Mouse (Mus musculus) frontal cortex, postnatal 25 days (tissue): ENCODE measurements around the gene Igsf6.

Experiments
- DNase-seq, 2 experiments: peaks; one replicate each; pipeline ENCODE4 v3.0.0; 2022; ENCODE audit warnings: low spot score in 2 of 2

The Igsf6 gene

GRCm38 (mm10) chr7:121074281-121074680 is at the start of gene Igsf6:
TSS of gene Igsf6 (minus strand) at chr7:121074572.
- no peak for DNase-seq

GRCm38 (mm10) chr7:121120143-121120818 is 45.9 kb upstream of the Igsf6 start:
- peak; percentile 88 to 89 for DNase-seq

GRCm38 (mm10) chr7:121111762-121112161 is 37.4 kb upstream of the Igsf6 start:
- DNase-seq = no peak

GRCm38 (mm10) chr7:121111321-121111720 is 36.9 kb upstream of the Igsf6 start:
- no peak for DNase-seq

- no peak for DNase-seq
Observed at GRCm38 (mm10) chr7:121107851-121108250, 33.5 kb upstream of the Igsf6 start.

- DNase-seq = no peak
Observed at GRCm38 (mm10) chr7:121098614-121099389, 24.4 kb upstream of the Igsf6 start.

GRCm38 (mm10) chr7:121093026-121093425 is 18.7 kb upstream of the Igsf6 start:
- DNase-seq = no peak

GRCm38 (mm10) chr7:121090748-121091147 is 16.4 kb upstream of the Igsf6 start:
- no peak for DNase-seq

DNA sequence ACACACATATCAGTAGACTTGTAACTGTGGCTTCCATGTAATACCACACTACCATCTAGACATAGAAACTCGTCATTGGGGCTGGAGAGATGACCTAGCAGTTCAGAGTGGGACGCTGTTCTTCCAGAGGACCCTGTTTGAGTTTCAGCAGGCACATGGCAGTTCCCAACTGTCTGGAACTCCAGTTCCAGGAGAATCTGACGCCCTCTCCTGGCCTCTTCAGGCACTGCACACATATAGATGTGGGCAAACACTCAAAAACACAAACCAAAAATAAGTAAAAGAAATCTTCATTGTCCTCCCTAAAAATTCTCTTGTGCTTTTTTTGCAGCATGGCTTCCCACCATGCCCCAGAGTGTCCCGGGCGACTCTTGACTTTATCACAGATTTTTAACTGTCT is 14.4 kb upstream of the Igsf6 start:
- DNase-seq = no peak

DNA sequence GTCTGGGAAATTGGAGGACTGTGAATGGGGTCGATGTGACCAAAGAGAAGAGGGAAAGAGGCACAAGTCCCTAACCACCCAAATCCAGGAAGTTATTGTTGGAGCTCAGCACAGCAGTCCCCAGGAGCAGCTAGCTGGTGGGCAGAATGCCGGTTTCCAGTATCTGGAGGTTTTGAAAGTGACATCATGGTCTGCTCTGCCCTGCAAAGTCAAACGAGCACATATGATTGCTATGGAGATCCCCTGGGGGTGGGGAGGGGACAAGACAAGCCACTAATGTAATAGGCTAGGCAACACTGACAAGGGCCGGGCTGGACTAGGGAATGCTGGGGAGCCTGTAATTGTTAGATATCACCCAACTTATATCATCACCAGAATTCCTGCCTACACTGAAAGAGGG is 11.1 kb upstream of the Igsf6 start:
- no peak for DNase-seq

DNA sequence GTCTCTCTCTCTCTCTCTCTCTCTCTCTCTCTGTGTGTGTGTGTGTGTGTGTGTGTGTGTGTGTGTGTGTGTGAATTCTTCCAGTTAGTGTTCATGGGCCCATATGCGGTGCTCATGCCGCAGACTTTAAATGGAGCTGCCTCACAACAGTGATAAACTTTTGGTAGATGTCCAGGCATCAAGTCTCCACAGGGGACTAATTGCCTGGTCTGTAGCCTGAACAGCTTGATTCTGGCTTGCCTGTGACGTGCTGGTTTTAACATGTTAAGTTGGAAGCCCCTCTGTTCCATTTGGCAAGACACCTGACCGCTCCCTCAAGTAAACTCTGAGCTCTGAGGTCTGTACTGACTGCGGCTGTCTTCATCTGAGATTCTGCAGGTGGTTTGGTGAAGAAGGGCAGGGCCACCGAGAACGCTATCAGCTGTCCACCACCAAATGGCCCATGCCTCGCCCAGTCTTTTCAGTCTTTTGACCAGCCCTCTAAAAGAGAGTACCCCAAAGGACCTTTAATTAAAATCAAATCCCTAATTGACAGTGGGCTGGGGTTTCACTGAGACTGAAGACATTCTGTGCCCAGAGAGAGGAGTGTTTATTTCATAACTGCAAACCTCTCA is 10.6 kb upstream of the Igsf6 start:
- no peak for DNase-seq

- no peak for DNase-seq
Observed at GRCm38 (mm10) chr7:121082949-121083513, 8.7 kb upstream of the Igsf6 start.

DNA sequence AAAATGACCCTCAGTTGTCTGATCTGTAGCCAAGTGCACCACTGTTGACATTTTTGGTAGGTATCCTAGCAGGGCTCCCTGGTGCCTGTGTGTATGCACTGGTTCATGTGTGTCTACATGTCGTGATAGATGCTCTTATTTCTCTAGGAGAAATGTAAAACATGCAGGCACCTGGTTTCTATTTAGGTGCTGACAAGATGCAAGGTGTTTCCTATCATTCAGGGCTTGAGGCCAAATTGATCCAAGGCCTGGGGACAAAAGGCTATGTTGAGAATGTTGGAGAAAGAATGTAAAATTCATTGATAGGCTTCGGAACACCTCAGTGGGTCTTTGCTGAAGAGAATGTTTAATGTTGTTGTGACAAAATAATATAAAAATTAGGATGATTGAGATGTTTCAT is 7.4 kb upstream of the Igsf6 start:
- DNase-seq = no peak

DNA sequence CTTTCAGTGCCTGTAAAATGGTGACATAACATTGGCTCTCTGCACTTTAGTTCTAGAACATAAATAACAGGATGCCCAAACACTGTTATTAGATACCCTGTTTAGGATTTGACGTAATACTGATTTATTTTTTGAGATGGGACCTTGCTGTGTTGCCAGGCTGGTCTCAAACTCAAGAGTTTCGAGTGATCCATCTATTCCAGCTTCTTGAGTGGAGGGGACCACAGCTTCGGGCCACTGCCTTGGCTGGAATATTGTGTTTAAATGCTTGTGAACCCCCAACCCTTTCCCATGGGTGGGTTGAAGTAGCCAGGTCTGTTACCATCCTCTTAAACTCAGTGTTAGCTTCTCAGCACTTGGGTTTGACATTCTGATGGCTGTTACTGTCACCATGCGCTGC is 7.0 kb upstream of the Igsf6 start, which contains the start of gene Otoa:
Gene Otoa (plus strand): TSS at position 301 of the 400 bp plus-strand sequence.
- DNase-seq = no peak

DNA sequence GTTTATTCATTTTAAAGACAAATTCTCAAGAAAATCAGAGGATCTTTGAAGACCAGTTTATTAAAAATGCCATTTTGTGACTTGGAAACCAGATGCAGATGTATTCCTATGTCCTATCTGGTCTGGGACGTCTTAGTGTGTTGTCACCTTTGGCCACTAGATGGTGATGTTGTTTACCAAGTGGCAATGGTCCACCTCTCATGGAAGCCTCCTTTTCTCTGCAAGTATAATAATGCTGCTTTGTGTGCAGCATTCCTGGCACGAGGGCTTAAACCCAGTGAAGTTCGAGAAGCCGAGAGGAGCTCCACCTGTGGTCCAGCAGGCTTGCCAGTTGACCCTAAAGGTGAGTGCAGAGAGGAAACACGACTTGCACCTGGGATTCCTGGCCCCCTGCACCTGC is 3.5 kb upstream of the Igsf6 start:
- DNase-seq = peak; percentile 36 to 49

GRCm38 (mm10) chr7:121077311-121077710 is 2.9 kb upstream of the Igsf6 start:
- DNase-seq = no peak

GRCm38 (mm10) chr7:121075416-121075815 is 1.0 kb upstream of the Igsf6 start:
- no peak for DNase-seq

- no peak for DNase-seq
Observed at GRCm38 (mm10) chr7:121074801-121075400, 529 bp upstream of the Igsf6 start.

DNA sequence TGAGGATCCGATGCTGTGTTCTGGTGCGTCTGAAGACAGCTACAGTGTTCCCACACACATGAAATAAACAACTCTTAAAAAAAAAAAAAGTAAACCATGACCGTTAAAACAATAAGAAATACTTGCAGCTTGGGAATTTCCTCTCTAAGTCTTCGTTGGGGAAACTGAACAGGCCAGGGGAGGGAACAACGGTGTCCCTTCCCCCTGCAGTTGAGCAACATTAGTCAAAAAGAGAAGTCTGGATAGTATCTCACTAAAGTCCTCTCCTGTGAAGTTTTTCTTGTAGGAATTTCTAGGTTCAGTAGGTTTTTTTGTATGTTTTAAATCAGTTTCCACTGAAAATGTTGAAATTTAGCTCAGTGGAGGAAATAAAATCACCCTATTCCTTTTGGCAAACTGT is 1.9 kb downstream of the Igsf6 start:
- DNase-seq = no peak

GRCm38 (mm10) chr7:121071276-121071675 is 3.1 kb downstream of the Igsf6 start:
- no peak for DNase-seq

- DNase-seq = peak in 1 of 2 experiments; percentile 21
Observed at GRCm38 (mm10) chr7:121064309-121064708, 10.1 kb downstream of the Igsf6 start.
